Mouse (Mus musculus) right cerebral cortex, adult 2 months (tissue): ENCODE measurements at regions not wholly inside any gene's neighbourhood (a gene's known extent, or its start where the extent isn't known, plus 50 kb on each side); places are given as distances from the start of the nearest gene placed in this dataset.

Source experiments
- DNase-seq, 2 experiments: peaks; one replicate each; pipeline ENCODE4 v3.0.0; 2021 to 2022; ENCODE audit warnings: low spot score in 2 of 2

- DNase-seq, result no peak
Measured at GRCm38 (mm10) chr10:17551869-17552268, 171.1 kb upstream of the Cited2 start.

DNA sequence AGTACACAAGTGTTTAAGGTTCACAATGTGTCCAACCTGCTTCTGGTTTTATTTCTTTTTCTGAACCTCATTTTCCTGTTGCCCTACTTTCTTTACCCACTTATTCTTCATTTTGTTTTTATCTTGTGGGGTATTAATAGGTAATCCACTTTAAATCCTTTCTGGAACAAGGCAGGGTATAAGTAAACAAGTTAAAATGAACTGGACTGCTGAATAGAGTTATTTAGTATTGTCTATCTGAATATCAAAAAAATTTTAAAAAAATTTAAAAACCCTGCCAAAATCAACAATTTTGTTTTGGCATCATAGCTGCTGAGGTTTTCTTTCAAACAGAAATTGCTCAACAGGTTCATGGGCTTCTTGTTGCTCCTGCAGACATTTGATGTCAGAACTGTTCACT is 170.7 kb upstream of the Cited2 start:
- no peak for DNase-seq

DNA sequence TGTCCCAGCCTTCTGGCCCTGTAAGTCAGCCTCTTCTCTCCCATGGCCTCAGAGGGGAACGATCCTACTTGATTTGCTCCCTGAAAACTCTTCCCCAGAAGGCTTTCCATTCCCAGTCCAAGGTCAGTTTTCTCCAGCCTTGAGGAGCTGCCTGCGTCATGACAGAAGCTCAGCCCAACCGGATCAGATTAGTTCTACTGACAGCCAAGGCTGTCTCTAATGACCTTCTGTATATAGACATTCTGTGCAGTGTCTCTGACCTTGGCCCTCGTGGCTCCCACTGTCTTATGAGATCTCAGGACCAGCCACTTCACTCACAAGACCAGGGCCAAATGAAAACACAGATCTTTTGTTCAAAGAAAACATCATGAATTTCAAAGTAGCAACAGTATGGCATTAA is 166.6 kb upstream of the Cited2 start:
- DNase-seq, result no peak

GRCm38 (mm10) chr10:17559370-17559955 is 163.6 kb upstream of the Cited2 start:
- no peak for DNase-seq

DNA sequence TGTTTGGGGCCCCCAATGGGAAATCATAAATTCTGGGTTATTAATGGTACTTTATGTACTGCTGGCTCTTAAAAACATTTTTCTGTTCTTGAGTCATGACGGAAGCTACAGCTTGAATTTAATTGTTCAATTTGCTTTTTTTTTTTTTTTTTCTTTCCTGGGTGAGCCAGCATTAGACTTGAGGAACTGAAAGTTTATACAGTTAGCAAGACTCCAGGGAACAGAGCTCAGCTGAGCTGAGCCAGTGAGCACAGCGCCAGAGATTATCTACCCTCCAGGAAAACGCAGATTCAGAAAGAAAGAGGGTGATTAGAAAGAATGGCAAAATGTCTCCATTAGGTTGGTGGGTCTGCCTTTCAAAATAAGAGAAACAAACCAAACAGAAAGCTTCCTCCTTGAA is 163.0 kb upstream of the Cited2 start:
- DNase-seq, result no peak

GRCm38 (mm10) chr10:17561466-17561865 is 161.6 kb upstream of the Cited2 start:
- no peak for DNase-seq

GRCm38 (mm10) chr10:17561977-17562376 is 161.0 kb upstream of the Cited2 start:
- DNase-seq, result no peak

- peak in 1 of 2 experiments; percentile 12 for DNase-seq
Measured at GRCm38 (mm10) chr10:17562410-17563350, 160.3 kb upstream of the Cited2 start.

GRCm38 (mm10) chr10:17563351-17563749 is 159.7 kb upstream of the Cited2 start:
- DNase-seq, result no peak

GRCm38 (mm10) chr10:17564895-17565620 is 158.0 kb upstream of the Cited2 start:
- peak in 1 of 2 experiments; percentile 18 for DNase-seq

- DNase-seq, result no peak
Measured at GRCm38 (mm10) chr10:17566975-17567374, 156.0 kb upstream of the Cited2 start.

DNA sequence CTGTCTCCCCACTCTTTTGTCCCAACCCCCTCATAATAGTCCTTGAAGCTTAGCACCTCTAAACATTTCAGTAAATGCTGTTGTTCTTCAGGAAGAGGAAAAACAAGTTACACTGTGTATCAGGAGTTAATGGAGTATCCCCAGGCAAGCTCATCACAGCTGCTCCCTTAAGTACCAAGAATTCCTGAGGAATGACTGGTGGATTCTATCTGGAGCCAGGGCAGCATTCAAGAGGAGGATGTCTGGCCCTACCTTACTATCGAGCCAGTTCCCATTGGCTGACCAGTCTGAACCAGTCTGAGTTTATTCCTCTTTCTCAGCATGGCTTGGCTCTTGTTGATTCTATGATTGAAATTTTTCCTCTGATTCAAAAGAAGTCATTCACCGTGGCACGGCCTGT is 155.4 kb upstream of the Cited2 start:
- no peak for DNase-seq

GRCm38 (mm10) chr10:17569577-17570113 is 153.4 kb upstream of the Cited2 start:
- DNase-seq, result no peak

GRCm38 (mm10) chr10:17574894-17575293 is 148.1 kb upstream of the Cited2 start:
- no peak for DNase-seq

DNA sequence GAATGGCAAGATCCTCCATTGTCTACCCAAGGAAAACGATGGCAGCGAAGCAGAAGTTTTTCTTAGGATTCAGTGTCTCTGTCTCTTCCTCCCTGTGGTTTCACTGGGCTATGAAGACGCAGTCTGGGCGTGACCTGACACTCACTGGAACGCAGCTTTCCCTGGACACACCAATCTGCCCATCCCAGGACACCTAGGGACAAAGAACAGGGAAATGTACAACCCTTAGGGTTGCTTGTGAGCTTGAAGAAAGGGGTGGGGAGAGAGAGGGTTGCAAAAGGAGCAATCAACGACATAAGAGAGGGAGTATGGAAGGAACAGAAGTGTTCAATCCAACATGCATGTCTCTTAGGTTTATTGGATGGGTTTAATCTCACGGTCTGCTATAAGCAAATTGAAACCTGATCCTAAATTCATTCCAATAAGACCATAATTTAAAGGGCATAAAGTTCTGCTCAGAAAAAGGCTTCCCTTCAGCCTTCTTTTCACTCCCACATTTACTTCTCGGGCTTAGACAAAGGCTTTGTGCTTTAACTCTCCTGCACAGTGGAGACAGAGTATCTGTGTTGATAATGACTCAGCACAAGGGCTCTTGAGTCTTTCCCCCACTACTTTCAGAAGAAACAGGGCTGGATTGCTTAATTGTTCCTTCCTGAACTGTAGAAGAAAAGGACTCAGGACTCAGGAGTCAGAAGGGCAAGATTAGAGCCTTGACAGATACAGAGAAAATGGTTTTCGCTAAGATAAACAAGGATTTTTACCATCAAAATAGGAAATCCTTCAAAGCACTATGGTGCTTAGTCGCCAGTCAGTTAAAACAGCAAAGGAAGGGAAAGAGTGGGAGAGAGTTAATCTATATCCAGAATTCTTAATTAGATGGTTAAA is 147.3 kb upstream of the Cited2 start:
- DNase-seq, result no peak

GRCm38 (mm10) chr10:17576333-17576750 is 146.7 kb upstream of the Cited2 start:
- no peak for DNase-seq

DNA sequence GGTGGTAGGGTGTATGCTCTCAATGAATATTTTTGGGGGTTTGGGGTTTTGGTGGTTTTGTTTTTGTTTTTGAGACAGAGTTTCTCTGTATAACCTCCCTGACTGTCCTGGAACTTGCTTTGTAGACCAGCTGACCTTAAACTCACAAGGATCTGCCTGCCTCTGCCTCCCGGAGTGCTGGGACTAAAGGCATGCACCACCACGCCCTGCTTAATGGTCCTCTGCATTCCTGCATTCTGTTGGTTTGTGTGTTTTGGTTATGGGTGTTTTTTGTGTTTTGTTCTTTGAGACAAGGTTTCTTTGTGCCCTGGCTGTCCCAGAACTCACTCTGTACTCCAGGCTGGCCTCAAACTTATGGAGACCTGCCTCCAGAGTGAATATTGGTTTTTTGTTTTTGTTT is 143.6 kb upstream of the Cited2 start:
- DNase-seq, result no peak

- no peak for DNase-seq
Measured at GRCm38 (mm10) chr10:17584842-17585241, 138.2 kb upstream of the Cited2 start.

DNA sequence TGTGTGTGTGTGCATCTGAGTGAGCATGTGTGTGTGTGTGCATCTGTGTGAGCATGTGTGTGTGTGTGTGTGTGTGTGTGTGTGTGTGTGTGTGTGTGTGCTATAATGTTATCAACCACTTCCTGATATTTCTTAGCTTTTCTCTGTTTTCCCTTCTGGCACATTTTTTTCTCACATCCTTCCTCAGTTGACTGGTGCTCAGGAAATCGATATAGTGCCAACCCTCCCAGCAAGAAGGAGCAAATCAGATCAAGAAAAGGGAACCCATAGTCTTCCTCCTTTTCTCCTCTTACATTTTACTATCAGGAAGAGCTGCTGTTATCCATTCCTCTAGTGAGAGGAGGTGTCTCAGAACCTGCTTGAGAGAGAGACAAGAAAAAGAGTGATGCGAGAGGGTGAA is 136.1 kb upstream of the Cited2 start:
- no peak for DNase-seq

DNA sequence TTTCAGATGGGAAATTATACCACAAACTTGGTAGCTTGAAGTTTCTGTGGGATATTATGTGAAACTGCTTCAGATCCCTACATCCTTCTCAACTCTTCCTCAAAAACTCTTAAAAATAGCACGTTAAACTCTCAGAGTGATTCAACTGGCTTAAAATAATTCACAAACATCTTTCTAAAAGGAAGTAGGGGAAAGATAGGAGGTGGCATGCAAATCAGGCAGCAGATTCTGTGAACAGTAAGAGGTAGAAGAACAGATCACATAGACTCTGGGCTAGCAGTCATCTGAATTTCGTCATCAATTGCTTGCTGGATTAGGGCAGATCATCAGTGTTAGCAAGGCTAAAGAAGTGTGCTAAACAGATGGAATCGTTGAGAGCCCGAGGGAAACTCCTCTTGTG is 133.9 kb upstream of the Cited2 start:
- no peak for DNase-seq

DNA sequence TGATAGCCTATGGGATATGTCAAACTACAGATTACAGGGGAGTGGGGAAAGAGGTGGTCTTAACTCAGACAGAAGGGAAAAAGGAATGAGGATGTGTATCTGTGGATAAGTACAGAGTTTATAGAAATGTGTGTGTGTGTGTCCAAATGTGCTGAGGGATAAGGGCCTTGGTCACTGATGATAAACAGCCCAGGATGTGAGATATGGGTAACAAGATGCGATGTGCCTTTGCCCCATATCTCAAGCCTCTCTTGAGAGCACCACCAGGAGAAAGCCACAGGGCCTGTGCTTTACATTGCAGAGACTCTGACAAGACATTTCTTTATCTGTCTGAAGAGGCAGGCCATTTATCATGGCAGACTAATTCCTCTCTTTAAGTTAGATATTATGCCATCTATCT is 132.8 kb upstream of the Cited2 start:
- no peak for DNase-seq
